Mouse (Mus musculus) limb, embryonic 14.5 days (tissue): ENCODE data around the gene Vnn3. TPM values are rescaled to one million over a fixed set of nuclear protein-coding genes. Genes with fewer than 3 reads are reported as not detected.
A peak's percentile ranks its signal among the peaks of the same experiment; 100 is the strongest.

ENCODE experiments used
- ATAC-seq: fragments of 200-750 bp; cut with Nextera tagmentation; 2 replicates; pipeline ENCODE4 v1.8.0; 2017; ENCODE audit warnings: low read depth, moderate number of reproducible peaks, moderate TSS enrichment; ENCODE audit not compliant: low FRiP score
- DNase-seq: peaks from one replicate; pipeline ENCODE4 v3.0.0-alpha.2; 2015; ENCODE audit warnings: low spot score
- H3K27ac ChIP-seq: fragments of 300-500 bp; sonication (generic); replicated peaks from 2 replicates; pipeline ENCODE4 v1.5.1; 2014; ENCODE audit warnings: low read depth, mild to moderate bottlenecking, low read length, moderate library complexity, mixed read lengths
- H3K27me3 ChIP-seq: fragments of 300-500 bp; sonication (generic); 2 replicates; pipeline ENCODE4 v1.6.1; 2014; ENCODE audit warnings: low read length, mixed read lengths; ENCODE audit not compliant: control insufficient read depth, insufficient read depth
- H3K36me3 ChIP-seq: fragments of 300-500 bp; sonication (generic); 2 replicates; pipeline ENCODE4 v1.6.1; 2014; ENCODE audit warnings: mild to moderate bottlenecking, low read length, moderate library complexity, mixed read lengths; ENCODE audit not compliant: control insufficient read depth, insufficient read depth
- H3K4me1 ChIP-seq: fragments of 300-500 bp; sonication (generic); 2 replicates; pipeline ENCODE4 v1.6.1; 2014; ENCODE audit warnings: antibody characterized with exemption, low read length, mixed read lengths; ENCODE audit not compliant: control insufficient read depth, insufficient read depth
- H3K4me2 ChIP-seq: fragments of 300-500 bp; sonication (generic); replicated peaks from 2 replicates; pipeline ENCODE4 v1.6.1; 2014; ENCODE audit warnings: low read depth, mild to moderate bottlenecking, low read length, moderate library complexity; ENCODE audit not compliant: severe bottlenecking
- H3K4me3 ChIP-seq: fragments of 300-500 bp; sonication (generic); replicated peaks from 2 replicates; pipeline ENCODE4 v1.5.1; 2014; ENCODE audit warnings: low read length
- H3K9ac ChIP-seq: fragments of 300-500 bp; sonication (generic); 2 replicates; pipeline ENCODE4 v1.6.1; 2014; ENCODE audit warnings: mild to moderate bottlenecking, low read depth, low read length, moderate library complexity; ENCODE audit not compliant: severe bottlenecking
- H3K9me3 ChIP-seq: fragments of 300-500 bp; sonication (generic); 2 replicates; pipeline ENCODE4 v1.6.1; 2016; ENCODE audit warnings: low read length; ENCODE audit not compliant: control insufficient read depth
- POLR2A ChIP-seq: fragments of 200-500 bp; IDR thresholded peaks from 2 replicates; pipeline ENCODE4 v1.8.0; 2012; ENCODE audit warnings: inconsistent platforms, mild to moderate bottlenecking, moderate library complexity, borderline replicate concordance; ENCODE audit not compliant: insufficient read depth, insufficient read length; ENCODE audit errors: extremely low read depth
- WGBS: fragments of 180-500 bp; shearing (Covaris S2); extraction: QIAGEN DNeasy Blood & Tissue Kit; methylation state at CpG from one replicate; pipeline ENCODE4 v1.1.7; 2014; 5-methylcytosine and 5-hydroxymethylcytosine counted together
- polyA plus RNA-seq, 2 experiments: library from polyadenylated mRNA; depleted of rRNA in 1 of 2; stranded (reverse) in 1 of 2; unstranded in 1 of 2; fragments of >200 nt; fragmentation: Nextera tagmentation in 1 of 2; extraction: Ambion mirVana in 1 of 2; gene quantifications; 2 replicates each; pipeline versions ENCODE4 v1.2.1 to v1.2.3; 2012 to 2014

Gene Vnn3
- polyA plus RNA-seq, 2 experiments = 0.08 to 0.23 TPM

- Histone ChIP-seq H3K9me3 (no peaks in the 10 kb centered on the region), H3K4me3 (no peak overlapping the region), H3K27me3 (no peaks in the 10 kb centered on the region), H3K36me3 (peaks cover 13% of the 10 kb centered on the region; the same call in 1 of the 2 replicates), H3K4me1 (no peaks in the 10 kb centered on the region), H3K27ac (no peak overlapping the region), H3K9ac (no peak overlapping the region), H3K4me2 (no peak overlapping the region)
- ATAC-seq = no peak
- TF ChIP-seq POLR2A = no peak
- DNase-seq = no peak
These were observed 38.9 kb upstream of the Vnn3 start for GRCm38 (mm10) chr10:23812438-23812759.

GRCm38 (mm10) chr10:23812852-23813766 is 38.2 kb upstream of the Vnn3 start:
- ATAC-seq = no peak
- Histone ChIP-seq H3K4me2 (no peak overlapping the region), H3K27me3 (no peaks in the 10 kb centered on the region), H3K9me3 (no peaks in the 10 kb centered on the region), H3K4me1 (no peaks in the 10 kb centered on the region), H3K36me3 (peaks cover 6% of the 10 kb centered on the region; the same call in 1 of the 2 replicates), H3K9ac (no peak overlapping the region), H3K4me3 (no peak overlapping the region), H3K27ac (no peak overlapping the region)
- DNase-seq = no peak
- 62% methylated on average over 11 of the region's 11 CpGs for WGBS
- TF ChIP-seq POLR2A = no peak

GRCm38 (mm10) chr10:23815168-23815567 is 36.1 kb upstream of the Vnn3 start:
- Histone ChIP-seq H3K27ac (no peak overlapping the region), H3K4me3 (no peak overlapping the region), H3K27me3 (no peaks in the 10 kb centered on the region), H3K36me3 (peaks cover 23% of the 10 kb centered on the region), H3K9me3 (no peaks in the 10 kb centered on the region), H3K4me1 (no peaks in the 10 kb centered on the region), H3K4me2 (no peak overlapping the region), H3K9ac (no peak overlapping the region)
- DNase-seq (peak; percentile 84), ATAC-seq (no peak)
- no peak for TF ChIP-seq POLR2A
- 39% methylated on average over 1 of the region's 1 CpGs for WGBS

- no peak overlapping the region for H3K9ac ChIP-seq
- WGBS = 88% methylated on average over 7 of the region's 7 CpGs
- H3K27me3 ChIP-seq = no peaks in the 10 kb centered on the region
- peaks cover 27% of the 10 kb centered on the region for H3K36me3 ChIP-seq
- DNase-seq (no peak), ATAC-seq (no peak)
- H3K4me2 ChIP-seq = no peak overlapping the region
- H3K9me3 ChIP-seq = no peaks in the 10 kb centered on the region
- H3K4me1 ChIP-seq = no peaks in the 10 kb centered on the region
- no peak for TF ChIP-seq POLR2A
- H3K4me3 ChIP-seq = no peak overlapping the region
- no peak overlapping the region for H3K27ac ChIP-seq
These were observed 35.0 kb upstream of the Vnn3 start for GRCm38 (mm10) chr10:23816241-23816640.

- no peak overlapping the region for H3K4me3 ChIP-seq
- no peak overlapping the region for H3K27ac ChIP-seq
- ATAC-seq (no peak), DNase-seq (no peak)
- peaks cover 49% of the 10 kb centered on the region for H3K36me3 ChIP-seq
- 88% methylated on average over 7 of the region's 7 CpGs for WGBS
- H3K4me2 ChIP-seq = no peak overlapping the region
- H3K4me1 ChIP-seq = no peaks in the 10 kb centered on the region
- no peak for TF ChIP-seq POLR2A
- H3K27me3 ChIP-seq = no peaks in the 10 kb centered on the region
- no peak overlapping the region for H3K9ac ChIP-seq
- H3K9me3 ChIP-seq = no peaks in the 10 kb centered on the region
These were observed 24.7 kb upstream of the Vnn3 start for GRCm38 (mm10) chr10:23826516-23826915.
